Mouse (Mus musculus): ENCODE measurements around the gene Med24.
"Not testable (repeated sequence)": the region's sequence is repeated elsewhere in the genome, so short reads cannot be mapped to it uniquely, and the experiment has no call there.

Gene Med24

DNA sequence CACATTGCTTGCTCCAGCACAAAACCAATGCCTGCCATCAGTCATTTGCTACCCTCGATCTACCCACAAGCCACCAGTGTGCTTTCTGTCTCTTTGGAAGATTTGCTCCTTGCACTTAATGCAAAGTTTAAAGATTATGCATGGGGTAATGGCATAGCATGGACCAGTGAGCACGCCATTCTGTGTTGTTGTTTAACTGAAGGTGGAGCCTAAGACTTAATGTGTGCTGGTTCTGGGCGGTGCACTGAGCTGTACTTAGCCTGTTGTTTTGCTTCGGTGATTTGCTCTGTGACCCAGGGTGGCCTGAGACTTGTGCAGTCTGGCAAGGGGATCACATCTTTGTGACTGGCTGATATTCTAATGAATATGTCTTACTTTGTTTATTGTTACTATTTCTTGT, 42.3 kb downstream of the Med24 start:
- no peak for DNase-seq

GRCm38 (mm10) chr11:98685642-98686041, 43.6 kb downstream of the Med24 start:
- DNase-seq, result no peak

- DNase-seq, result no peak
These were observed 46.4 kb downstream of the Med24 start for GRCm38 (mm10) chr11:98682811-98683210.

- peak; percentile 94 to 98 for DNase-seq
These were observed 47.2 kb downstream of the Med24 start, which contains the start of gene Psmd3 for GRCm38 (mm10) chr11:98681786-98682745. Gene Psmd3, plus strand, starts transcription at chr11:98682554.

GRCm38 (mm10) chr11:98681186-98681585, 48.0 kb downstream of the Med24 start:
- no peak for DNase-seq

GRCm38 (mm10) chr11:98680595-98680994, 48.6 kb downstream of the Med24 start:
- not testable (repeated sequence) for DNase-seq

GRCm38 (mm10) chr11:98680023-98680422, 49.2 kb downstream of the Med24 start:
- DNase-seq, result no peak

DNA sequence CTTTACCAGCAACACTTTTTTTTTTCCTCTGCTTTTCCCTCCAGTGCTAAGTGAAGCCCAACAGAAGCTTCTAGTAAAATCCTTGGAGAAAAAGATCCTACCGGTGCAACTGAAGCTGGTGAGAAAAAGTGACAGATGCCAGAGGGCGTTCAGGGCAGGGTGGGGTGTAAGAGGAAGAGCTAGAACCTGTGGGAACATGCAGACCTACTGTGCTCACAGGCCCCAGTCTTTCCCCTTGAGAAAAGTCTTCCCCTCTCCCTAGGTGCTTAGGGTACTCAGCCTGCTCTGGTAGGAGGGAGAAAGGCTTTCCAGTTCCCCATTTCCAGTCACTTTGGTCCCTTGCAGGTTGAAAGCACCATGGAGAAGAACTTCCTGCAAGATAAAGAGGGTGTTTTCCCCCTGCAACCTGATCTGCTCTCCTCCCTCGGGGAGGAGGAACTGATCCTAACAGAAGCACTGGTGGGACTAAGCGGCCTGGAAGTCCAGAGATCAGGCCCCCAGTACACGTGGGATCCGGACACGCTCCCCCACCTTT, 53.3 kb downstream of the Med24 start:
- no peak for DNase-seq

GRCm38 (mm10) chr11:98673136-98673535, 56.1 kb downstream of the Med24 start:
- DNase-seq, result peak; percentile 68 to 72

DNA sequence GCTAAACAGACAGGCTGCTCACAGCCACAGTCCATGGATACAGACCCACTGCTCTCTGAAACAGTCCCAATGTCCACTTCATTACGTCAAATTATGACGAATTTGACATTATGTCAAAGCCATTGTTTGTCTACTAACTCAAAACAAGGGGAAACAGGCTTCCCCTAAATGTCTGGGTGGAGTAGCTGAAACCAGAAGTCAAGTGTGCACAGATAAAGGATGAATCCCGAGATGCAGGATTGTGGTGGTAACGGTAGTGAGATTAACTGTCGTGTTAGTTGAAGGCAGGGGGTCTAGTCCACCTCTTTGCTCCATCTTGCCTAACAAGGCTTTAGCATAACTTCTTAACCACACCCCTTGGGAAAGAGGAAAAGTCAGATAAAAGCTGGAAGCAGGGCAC, 56.8 kb downstream of the Med24 start:
- DNase-seq, result no peak

DNA sequence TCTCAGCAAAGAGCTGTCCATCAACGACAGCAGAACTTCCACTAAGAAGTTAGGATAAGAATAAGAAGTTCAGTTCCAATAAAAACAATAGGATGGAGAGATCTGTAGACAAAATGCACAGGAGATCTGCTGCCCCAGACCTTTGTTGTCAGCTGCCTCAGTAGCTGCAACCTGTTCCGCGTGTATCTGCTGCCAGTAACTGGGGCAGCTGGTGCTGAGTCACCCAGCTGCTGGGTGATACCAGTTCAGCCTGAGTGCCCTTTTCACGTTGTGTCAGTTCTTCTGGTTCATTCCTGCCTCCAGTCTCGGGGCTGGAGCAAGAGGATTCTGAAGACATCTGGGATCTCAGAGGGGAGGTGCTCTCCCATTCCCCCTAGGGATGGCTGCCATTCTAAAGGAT, 57.4 kb downstream of the Med24 start:
- no peak for DNase-seq

DNA sequence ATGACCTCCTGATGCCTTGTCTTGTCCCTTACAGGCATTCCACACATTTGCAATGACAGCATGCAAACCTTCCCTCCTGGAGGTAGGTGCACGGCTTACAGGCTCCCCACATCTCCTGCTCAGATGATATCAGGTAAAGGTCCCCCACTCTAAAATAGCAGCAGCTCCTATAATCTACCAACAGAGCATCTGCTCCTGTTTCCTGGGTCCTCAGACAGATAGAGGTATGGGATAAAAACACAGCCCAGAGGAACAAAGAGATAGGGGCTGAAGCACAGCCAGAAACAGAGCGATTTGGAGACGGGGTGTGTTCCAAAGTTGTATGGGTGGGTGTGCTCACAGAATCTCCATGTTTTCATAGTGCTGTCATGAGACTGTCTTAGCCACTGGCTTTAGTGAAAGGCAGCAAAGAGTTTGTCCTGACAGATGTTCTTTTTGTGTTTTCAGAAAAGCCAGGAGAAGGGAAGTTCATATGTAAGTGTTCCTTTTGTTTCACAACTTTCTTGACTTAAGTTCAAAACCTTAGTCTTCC, 57.9 kb downstream of the Med24 start:
- DNase-seq, result no peak

DNA sequence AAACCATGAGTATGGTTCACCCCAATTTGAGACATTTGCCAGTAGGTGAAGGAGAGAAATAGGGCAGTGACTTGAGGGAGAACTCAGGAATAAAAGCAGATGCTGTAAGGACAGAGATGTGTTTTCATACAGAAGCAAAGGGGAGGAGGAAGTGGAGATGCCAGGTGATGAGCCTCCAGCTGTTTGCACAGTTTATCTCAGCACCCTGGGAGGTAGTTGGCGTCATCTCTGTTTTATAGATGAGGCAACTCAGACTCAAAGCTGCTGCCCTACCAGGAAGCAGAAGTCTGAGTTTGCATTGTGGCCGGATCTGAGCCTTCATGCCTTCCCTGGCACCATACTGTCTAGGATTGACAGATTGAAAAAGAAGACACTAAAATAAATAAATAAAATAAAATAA, 60.3 kb downstream of the Med24 start:
- DNase-seq, result no peak

DNA sequence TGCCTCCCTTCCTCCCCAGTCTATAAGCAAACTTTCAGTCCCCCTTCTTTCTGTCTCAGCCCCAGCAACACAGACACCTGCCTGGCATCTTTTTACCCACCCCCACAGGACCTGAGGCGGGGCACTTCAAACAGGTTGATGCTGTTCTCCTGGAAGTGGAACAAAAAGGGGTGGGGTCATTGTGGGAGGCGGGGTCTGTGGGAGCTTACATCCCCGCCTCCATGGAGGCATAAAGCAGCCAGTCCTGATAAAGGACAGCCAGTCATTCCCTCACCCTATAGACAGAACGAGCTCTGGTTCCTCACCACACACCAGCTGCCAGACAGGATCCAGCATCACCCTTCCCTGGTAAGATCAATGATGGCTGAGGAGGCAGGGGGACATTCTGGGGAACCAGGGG, 65.1 kb downstream of the Med24 start, which contains the start of gene Gsdma:
Gene Gsdma (plus strand): TSS at position 261 of the 400 bp plus-strand sequence.
- no peak for DNase-seq

DNA sequence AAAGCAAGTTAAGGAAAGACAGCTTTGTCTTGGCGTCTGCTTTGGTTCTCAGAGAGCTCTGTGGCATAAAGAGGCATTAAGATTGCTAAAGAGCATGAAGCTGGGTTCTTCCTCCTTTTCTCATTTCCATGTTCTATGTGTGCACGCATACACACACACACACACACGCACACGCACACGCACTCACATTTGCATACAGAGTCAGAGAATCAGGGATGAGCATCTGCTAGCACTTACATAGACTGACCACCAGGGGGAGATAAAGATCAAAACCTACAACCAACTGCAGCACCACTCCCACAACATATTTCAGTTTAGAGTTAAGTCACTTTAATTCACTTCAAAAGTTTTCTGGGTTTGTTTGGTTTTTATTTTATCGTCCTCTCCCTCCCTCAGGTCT, 68.7 kb downstream of the Med24 start:
- DNase-seq, result no peak

GRCm38 (mm10) chr11:98655076-98655475, 74.2 kb downstream of the Med24 start:
- DNase-seq, result peak; percentile 51 to 55
